Mouse (Mus musculus) thymus, adult 2 months (tissue): ENCODE data around the gene Mgat3.

Source experiments
- CTCF ChIP-seq: fragments of 200-500 bp; IDR thresholded peaks from 2 replicates; pipeline ENCODE4 v1.5.1; 2012; ENCODE audit warnings: mild to moderate bottlenecking, control low read depth, low read length, moderate library complexity, borderline replicate concordance; ENCODE audit not compliant: control insufficient read depth, poor library complexity, insufficient read depth; ENCODE audit errors: extremely low read depth
- POLR2A ChIP-seq: fragments of 200-500 bp; IDR thresholded peaks from 2 replicates; pipeline ENCODE4 v1.6.1; 2012; ENCODE audit warnings: mild to moderate bottlenecking, low read length, control low read depth, moderate library complexity; ENCODE audit not compliant: control insufficient read depth, poor library complexity, insufficient read depth; ENCODE audit errors: extremely low read depth

DNA sequence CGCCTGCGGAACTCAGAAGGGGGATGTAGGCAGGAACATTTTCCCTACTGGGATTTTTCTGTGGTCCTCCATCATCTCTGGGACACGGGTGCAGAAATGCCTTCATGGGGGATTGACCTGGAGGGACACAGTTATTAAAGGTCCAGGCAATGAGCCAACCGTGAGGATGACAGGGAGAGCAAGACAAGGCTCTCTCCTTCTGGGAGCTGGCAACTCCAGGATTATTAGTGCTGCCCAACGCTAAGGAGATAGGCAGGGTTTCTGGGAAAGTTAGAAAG, 1.0 kb downstream of the Mgat3 start:
- no peak for TF ChIP-seq POLR2A
- TF ChIP-seq CTCF, result no peak
